Mouse (Mus musculus) MEL (cell line): ENCODE data around the gene Ier3. TPM values are rescaled to one million over a fixed set of nuclear protein-coding genes. Genes with fewer than 3 reads are reported as not detected.

Source experiments
- DNase-seq: peaks from one replicate; pipeline ENCODE4 v3.0.0; 2011; ENCODE audit warnings: low read depth, low spot score
- H3K27ac ChIP-seq: 2 replicates; pipeline ENCODE4 v1.5.1; 2012; ENCODE audit warnings: low read depth, mild to moderate bottlenecking, control low read depth, low read length, moderate library complexity; ENCODE audit not compliant: control insufficient read depth
- H3K27me3 ChIP-seq, 2 experiments: fragments of 150-350 bp in 1 of 2; sonication (generic) in 1 of 2; 2 replicates each; pipeline ENCODE4 v1.6.1; 2012; ENCODE audit warnings: low read length in 2 of 2, mild to moderate bottlenecking in 2 of 2, improper control_type of control experiment in 1 of 2, moderate library complexity in 1 of 2; ENCODE audit not compliant: insufficient read depth in 2 of 2, control insufficient read depth in 1 of 2
- H3K36me3 ChIP-seq, 2 experiments: 2 replicates each; pipeline ENCODE4 v1.6.1; 2012 to 2014; ENCODE audit warnings: low read length in 2 of 2, improper control_type of control experiment in 1 of 2, inconsistent platforms in 1 of 2, mild to moderate bottlenecking in 1 of 2; ENCODE audit not compliant: insufficient read depth in 2 of 2, control insufficient read depth in 1 of 2
- H3K4me1 ChIP-seq, 2 experiments: fragments of 150-350 bp in 1 of 2; sonication (generic) in 1 of 2; 2 replicates each; pipeline ENCODE4 v1.6.1; 2012; ENCODE audit warnings: low read length in 2 of 2, improper control_type of control experiment in 1 of 2, mild to moderate bottlenecking in 1 of 2; ENCODE audit not compliant: insufficient read depth in 2 of 2, control insufficient read depth in 1 of 2
- H3K4me3 ChIP-seq, 2 experiments: fragments of 150-350 bp in 1 of 2; sonication (generic) in 1 of 2; 2 replicates each; pipeline ENCODE4 v1.5.1; 2012; ENCODE audit warnings: low read depth in 2 of 2, low read length in 2 of 2, mild to moderate bottlenecking in 2 of 2, moderate library complexity in 2 of 2, control low read depth in 1 of 2, improper control_type of control experiment in 1 of 2; ENCODE audit not compliant: control insufficient read depth in 1 of 2, insufficient read depth in 1 of 2
- H3K79me2 ChIP-seq: 2 replicates; pipeline ENCODE4 v1.6.1; 2012; ENCODE audit warnings: mild to moderate bottlenecking, low read length, moderate library complexity; ENCODE audit not compliant: control insufficient read depth, poor library complexity, insufficient read depth
- H3K9ac ChIP-seq: 2 replicates; pipeline ENCODE4 v1.6.1; 2012; ENCODE audit warnings: low read depth, mild to moderate bottlenecking, control low read depth, low read length, moderate library complexity; ENCODE audit not compliant: control insufficient read depth, poor library complexity, severe bottlenecking
- H3K9me3 ChIP-seq: fragments of 150-350 bp; sonication (generic); replicated peaks from 2 replicates; pipeline ENCODE4 v1.6.1; 2012; ENCODE audit warnings: mild to moderate bottlenecking, low read length, improper control_type of control experiment, moderate library complexity; ENCODE audit not compliant: insufficient read depth
- BHLHE40 ChIP-seq: IDR thresholded peaks from 2 replicates; pipeline ENCODE4 v1.6.1; 2012; ENCODE audit warnings: low read depth, mild to moderate bottlenecking, inconsistent platforms, low read length, improper control_type of control experiment, borderline replicate concordance
- CHD2 ChIP-seq: IDR thresholded peaks from 2 replicates; pipeline ENCODE4 v1.6.1; 2011; ENCODE audit warnings: low read length, improper control_type of control experiment
- E2F4 ChIP-seq: IDR thresholded peaks from 2 replicates; pipeline ENCODE4 v1.6.1; 2011; ENCODE audit warnings: low read depth, low read length, improper control_type of control experiment, borderline replicate concordance
- GABPA ChIP-seq: IDR thresholded peaks from 2 replicates; pipeline ENCODE4 v1.6.1; 2012; ENCODE audit warnings: low read depth, mild to moderate bottlenecking, inconsistent platforms, low read length, improper control_type of control experiment, moderate library complexity
- JUND ChIP-seq: IDR thresholded peaks from 2 replicates; pipeline ENCODE4 v1.6.1; 2011; ENCODE audit warnings: low read depth, mild to moderate bottlenecking, improper control_type of control experiment, low read length
- MAFK ChIP-seq: IDR thresholded peaks from 2 replicates; pipeline ENCODE4 v1.6.1; 2011; ENCODE audit warnings: low read depth, mild to moderate bottlenecking, low read length, improper control_type of control experiment, borderline replicate concordance
- MAZ ChIP-seq: IDR thresholded peaks from 2 replicates; pipeline ENCODE4 v1.6.1; 2012; ENCODE audit warnings: low read depth, mild to moderate bottlenecking, inconsistent platforms, low read length, improper control_type of control experiment
- MEF2A ChIP-seq: IDR thresholded peaks from 2 replicates; pipeline ENCODE4 v1.6.1; 2014; ENCODE audit warnings: low read depth, mild to moderate bottlenecking, inconsistent platforms, low read length, improper control_type of control experiment; ENCODE audit not compliant: poor library complexity, insufficient replicate concordance, severe bottlenecking; ENCODE audit errors: extremely low read depth
- MYC ChIP-seq: IDR thresholded peaks from 2 replicates; pipeline ENCODE4 v1.6.1; 2011; ENCODE audit warnings: low read depth, mild to moderate bottlenecking, low read length, improper control_type of control experiment, moderate library complexity
- POLR2A ChIP-seq, 2 experiments: IDR thresholded peaks; 2 replicates each; pipeline ENCODE4 v1.6.1; 2011 to 2012; ENCODE audit warnings: low read length in 2 of 2, mild to moderate bottlenecking in 2 of 2, control low read depth in 1 of 2, improper control_type of control experiment in 1 of 2, low read depth in 1 of 2, moderate library complexity in 1 of 2; ENCODE audit not compliant: control insufficient read depth in 1 of 2, insufficient read depth in 1 of 2, poor library complexity in 1 of 2
- RCOR1 ChIP-seq: IDR thresholded peaks from 2 replicates; pipeline ENCODE4 v1.6.1; 2012; ENCODE audit warnings: low read depth, mild to moderate bottlenecking, inconsistent platforms, low read length, improper control_type of control experiment
- SIN3A ChIP-seq: IDR thresholded peaks from 2 replicates; pipeline ENCODE4 v1.6.1; 2012; ENCODE audit warnings: low read length, improper control_type of control experiment, inconsistent platforms
- SMC3 ChIP-seq: IDR thresholded peaks from 2 replicates; pipeline ENCODE4 v1.6.1; 2011; ENCODE audit warnings: low read depth, low read length, improper control_type of control experiment
- TAL1 ChIP-seq: IDR thresholded peaks from 2 replicates; pipeline ENCODE4 v1.6.1; 2012; ENCODE audit warnings: mild to moderate bottlenecking, inconsistent platforms, low read length, moderate library complexity, mixed read lengths
- TBP ChIP-seq: IDR thresholded peaks from 2 replicates; pipeline ENCODE4 v1.8.0; 2011; ENCODE audit warnings: low read depth, low read length, improper control_type of control experiment
- TCF12 ChIP-seq: IDR thresholded peaks from 2 replicates; pipeline ENCODE4 v1.6.1; 2014; ENCODE audit warnings: low read depth, mild to moderate bottlenecking, inconsistent platforms, low read length, improper control_type of control experiment, moderate library complexity
- USF2 ChIP-seq, 2 experiments: IDR thresholded peaks; 2 replicates each; pipeline ENCODE4 v1.6.1; 2011 to 2012; ENCODE audit warnings: improper control_type of control experiment in 2 of 2, low read length in 2 of 2, borderline replicate concordance in 1 of 2, inconsistent platforms in 1 of 2, low read depth in 1 of 2, mild to moderate bottlenecking in 1 of 2; ENCODE audit not compliant: insufficient read depth in 1 of 2
- polyA plus RNA-seq, 2 experiments: library from polyadenylated mRNA; stranded (reverse) in 1 of 2; unstranded in 1 of 2; fragments of >175 nt in 1 of 2; fragments of >200 nt in 1 of 2; gene quantifications; 2 replicates each; pipeline versions ENCODE4 v1.2.1 to v1.2.4; 2012; ENCODE audit warnings: low replicate concordance in 2 of 2, low read depth in 1 of 2; ENCODE audit not compliant: insufficient read length in 2 of 2, insufficient read depth in 1 of 2, missing spikeins in 1 of 2
- total RNA-seq: library from RNA; depleted of rRNA; stranded (reverse); fragments of 300-350 nt; gene quantifications from 2 replicates; pipeline ENCODE4 v1.2.3, GENCODE M21; 2012

Gene Ier3
- total and polyA plus RNA-seq, 3 experiments = 5.5 to 12.2 TPM; not detected in 1

DNA sequence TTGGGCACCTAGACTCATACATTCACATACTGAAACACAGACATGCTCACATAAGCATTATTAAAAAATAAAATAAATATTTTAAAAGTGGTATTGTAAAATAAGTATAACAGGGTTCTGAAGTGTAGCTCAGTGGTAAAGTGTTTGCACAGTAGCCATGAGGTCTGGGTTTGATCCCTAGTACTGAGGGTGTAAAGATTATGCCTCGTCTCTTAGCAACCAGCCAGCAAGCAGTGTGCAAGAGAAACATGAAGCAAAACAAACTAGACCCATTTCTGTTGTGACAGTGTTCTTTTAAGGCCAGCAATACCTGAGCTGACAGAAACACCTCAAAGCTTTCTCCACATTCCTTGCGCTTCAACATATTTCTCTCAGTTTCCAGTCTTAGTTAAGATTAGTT, 20.6 kb upstream of the Ier3 start:
- no peak for TF ChIP-seq CHD2
- no peak for TF ChIP-seq BHLHE40
- TF ChIP-seq E2F4 = no peak
- no peak for TF ChIP-seq RCOR1
- TF ChIP-seq POLR2A (IDR thresholded peaks at IDR 0.05; ENCODE audit: control insufficient read depth in 1 of 2, insufficient read depth in 1 of 2, low read depth in 1 of 2, low read length in 2 of 2, poor library complexity in 1 of 2) = no peak
- TF ChIP-seq MAZ = no peak
- TF ChIP-seq MEF2A = no peak
- no peak for TF ChIP-seq USF2 (IDR thresholded peaks at IDR 0.05; ENCODE audit: borderline replicate concordance in 1 of 2, insufficient read depth in 1 of 2, low read depth in 1 of 2, low read length in 2 of 2)
- no peak for TF ChIP-seq TBP
- no peak for TF ChIP-seq MAFK
- TF ChIP-seq TAL1 = no peak
- no peak for TF ChIP-seq GABPA
- H3K36me3 ChIP-seq = peaks cover 0 to 14% of the 10 kb centered on the region in 2 experiments; a peak in 2 of 4 replicates
- H3K27me3 ChIP-seq = no peaks in the 10 kb centered on the region
- DNase-seq = no peak
- no peak overlapping the region for H3K4me3 ChIP-seq
- no peaks in the 10 kb centered on the region for H3K9me3 ChIP-seq
- H3K27ac ChIP-seq = no peak overlapping the region
- no peaks in the 10 kb centered on the region for H3K79me2 ChIP-seq
- H3K9ac ChIP-seq = no peak overlapping the region
- H3K4me1 ChIP-seq = peaks cover 7 to 16% of the 10 kb centered on the region in 2 experiments; a peak in 3 of 4 replicates

DNA sequence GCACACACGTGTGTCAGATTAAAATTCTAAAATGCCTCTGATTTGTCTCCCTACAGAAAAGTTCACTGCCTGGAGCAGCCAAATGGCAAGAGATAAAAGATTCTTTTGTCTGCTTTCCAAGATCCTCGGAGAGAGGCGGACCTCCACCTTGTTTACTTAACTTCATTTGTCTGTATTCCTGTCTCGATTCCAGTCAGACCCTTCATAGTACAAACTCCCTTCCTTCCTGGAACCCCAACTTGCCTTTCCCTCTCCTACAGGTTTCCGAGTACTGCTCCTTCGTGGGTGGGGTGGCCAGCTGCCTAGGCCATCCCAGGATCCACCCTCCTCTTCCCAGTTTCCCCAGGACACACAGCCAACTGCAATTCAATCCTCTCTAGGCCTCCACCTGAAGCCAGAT, 18.5 kb upstream of the Ier3 start:
- no peak overlapping the region for H3K4me3 ChIP-seq
- no peak overlapping the region for H3K9ac ChIP-seq
- no peaks in the 10 kb centered on the region; a peak in 1 of 4 replicates for H3K36me3 ChIP-seq
- no peaks in the 10 kb centered on the region for H3K27me3 ChIP-seq
- DNase-seq = no peak
- peaks cover 4 to 6% of the 10 kb centered on the region in 2 experiments; a peak in 3 of 4 replicates for H3K4me1 ChIP-seq
- H3K9me3 ChIP-seq = no peaks in the 10 kb centered on the region
- TF ChIP-seq JUND (no peak), SMC3 (no peak), POLR2A (IDR thresholded peaks at IDR 0.05; ENCODE audit: control insufficient read depth in 1 of 2, insufficient read depth in 1 of 2, low read depth in 1 of 2, low read length in 2 of 2, poor library complexity in 1 of 2) (no peak), MYC (no peak), BHLHE40 (no peak), SIN3A (no peak), TCF12 (no peak)
- no peaks in the 10 kb centered on the region for H3K79me2 ChIP-seq
- no peak overlapping the region for H3K27ac ChIP-seq
